Mouse (Mus musculus) retina, postnatal 7 days (tissue): ENCODE measurements at regions not wholly inside any gene's neighbourhood (a gene's known extent, or its start where the extent isn't known, plus 50 kb on each side); places are given as distances from the start of the nearest gene placed in this dataset.

Experiments used
- DNase-seq: peaks from one replicate; pipeline ENCODE4 v3.0.0-alpha.2; 2012; ENCODE audit warnings: low read depth, low spot score

GRCm38 (mm10) chr1:193540486-193540885 is 170.4 kb upstream of the Camk1g start:
- no peak for DNase-seq

- DNase-seq: no peak
Measured at GRCm38 (mm10) chr1:193539261-193539660, 169.2 kb upstream of the Camk1g start.

- no peak for DNase-seq
Measured at GRCm38 (mm10) chr1:193538425-193538824, 168.3 kb upstream of the Camk1g start.

- DNase-seq: no peak
Measured at GRCm38 (mm10) chr1:193537616-193538015, 167.5 kb upstream of the Camk1g start.

GRCm38 (mm10) chr1:193536552-193536951 is 166.5 kb upstream of the Camk1g start:
- no peak for DNase-seq

- no peak for DNase-seq
Measured at GRCm38 (mm10) chr1:193534449-193534848, 164.4 kb upstream of the Camk1g start.

GRCm38 (mm10) chr1:193526501-193526900 is 156.4 kb upstream of the Camk1g start:
- DNase-seq: no peak

GRCm38 (mm10) chr1:193522007-193522406 is 151.9 kb upstream of the Camk1g start:
- no peak for DNase-seq

GRCm38 (mm10) chr1:193518840-193519239 is 148.7 kb upstream of the Camk1g start:
- no peak for DNase-seq

GRCm38 (mm10) chr1:193517968-193518367 is 147.9 kb upstream of the Camk1g start:
- no peak for DNase-seq

GRCm38 (mm10) chr1:193517293-193517692 is 147.2 kb upstream of the Camk1g start:
- no peak for DNase-seq

GRCm38 (mm10) chr1:193516395-193516794 is 146.3 kb upstream of the Camk1g start:
- no peak for DNase-seq

- DNase-seq: no peak
Measured at GRCm38 (mm10) chr1:193513929-193514710, 144.0 kb upstream of the Camk1g start.

GRCm38 (mm10) chr1:193510066-193510793 is 140.1 kb upstream of the Camk1g start:
- DNase-seq: no peak

GRCm38 (mm10) chr1:193508271-193508670 is 138.2 kb upstream of the Camk1g start:
- no peak for DNase-seq

GRCm38 (mm10) chr1:193506991-193507390 is 136.9 kb upstream of the Camk1g start:
- DNase-seq: no peak

- no peak for DNase-seq
Measured at GRCm38 (mm10) chr1:193505381-193505780, 135.3 kb upstream of the Camk1g start.

- no peak for DNase-seq
Measured at GRCm38 (mm10) chr1:193504611-193505010, 134.5 kb upstream of the Camk1g start.

- DNase-seq: peak; percentile 43
Measured at GRCm38 (mm10) chr1:193503624-193504325, 133.7 kb upstream of the Camk1g start.

GRCm38 (mm10) chr1:193496265-193497183 is 126.4 kb upstream of the Camk1g start:
- DNase-seq: no peak

GRCm38 (mm10) chr1:193488039-193488438 is 117.9 kb upstream of the Camk1g start:
- no peak for DNase-seq
